Mouse (Mus musculus) liver, embryonic 15.5 days (tissue): ENCODE results near the gene Hpcal4. TPM values are rescaled to one million over a fixed set of nuclear protein-coding genes. Genes with fewer than 3 reads are reported as not detected.

Experiments
- polyA plus RNA-seq: library from polyadenylated mRNA; unstranded; fragments of >200 nt; fragmentation: Nextera tagmentation; extraction: Ambion mirVana; gene quantifications from 2 replicates; pipeline ENCODE4 v1.2.1, GENCODE M21; 2015

The Hpcal4 gene
- polyA plus RNA-seq, 1 experiment from 2014 or later, result not detected

Other genes starting within 250 kb of the Hpcal4 start
- 0.05 and 0.06 TPM in 2 replicates for gene Mfsd2a, start 222.0 kb upstream of the Hpcal4 start, polyA plus RNA-seq
- gene Mycl, start 187.6 kb upstream of the Hpcal4 start, polyA plus RNA-seq, result 0.89 and 1.2 TPM in 2 replicates
- gene Trit1, start 166.6 kb upstream of the Hpcal4 start, polyA plus RNA-seq, result 5.7 and 6.3 TPM in 2 replicates
- gene Bmp8b, start 78.1 kb upstream of the Hpcal4 start, polyA plus RNA-seq, result 0.15 and 0.25 TPM in 2 replicates
- not detected in 2 replicates for gene Oxct2b, start 67.0 kb upstream of the Hpcal4 start, polyA plus RNA-seq
- 36.8 TPM in 2 replicates for gene Ppie, start 43.3 kb upstream of the Hpcal4 start, polyA plus RNA-seq
- gene Nt5c1a, start 18.3 kb downstream of the Hpcal4 start, polyA plus RNA-seq, result not detected in 2 replicates
- 1.2 TPM in 2 replicates for gene Heyl, start 50.3 kb downstream of the Hpcal4 start, polyA plus RNA-seq
- 79.4 and 99.7 TPM in 2 replicates for gene Pabpc4, start 79.1 kb downstream of the Hpcal4 start, polyA plus RNA-seq
- gene Oxct2a, start 140.4 kb downstream of the Hpcal4 start, polyA plus RNA-seq, result not detected in 2 replicates
- 0.13 and 0.24 TPM in 2 replicates for gene Bmp8a, start 160.0 kb downstream of the Hpcal4 start, polyA plus RNA-seq